Mouse (Mus musculus) midbrain, embryonic 12.5 days (tissue): ENCODE measurements around the gene Hikeshi. TPM values are rescaled to one million over a fixed set of nuclear protein-coding genes. Genes with fewer than 3 reads are reported as not detected.

Experiments used
- ATAC-seq: fragments of 200-750 bp; cut with Nextera tagmentation; 2 replicates; pipeline ENCODE4 v1.8.0; 2017; ENCODE audit warnings: low read depth, moderate TSS enrichment, moderate library complexity; ENCODE audit not compliant: low FRiP score
- H3K27ac ChIP-seq: fragments of 300-500 bp; sonication (generic); replicated peaks from 2 replicates; pipeline ENCODE4 v1.5.1; 2016; ENCODE audit warnings: mild to moderate bottlenecking
- H3K27me3 ChIP-seq: fragments of 300-500 bp; sonication (generic); 2 replicates; pipeline ENCODE4 v1.6.1; 2016; ENCODE audit warnings: mild to moderate bottlenecking
- H3K36me3 ChIP-seq: fragments of 300-500 bp; sonication (generic); 2 replicates; pipeline ENCODE4 v1.6.1; 2016
- H3K4me1 ChIP-seq: fragments of 300-500 bp; sonication (generic); 2 replicates; pipeline ENCODE4 v1.6.1; 2016
- H3K4me2 ChIP-seq: fragments of 300-500 bp; sonication (generic); replicated peaks from 2 replicates; pipeline ENCODE4 v1.6.1; 2016; ENCODE audit warnings: mild to moderate bottlenecking, moderate library complexity
- H3K4me3 ChIP-seq: fragments of 300-500 bp; sonication (generic); 2 replicates; pipeline ENCODE4 v1.5.1; 2016; ENCODE audit warnings: mild to moderate bottlenecking
- H3K9ac ChIP-seq: fragments of 300-500 bp; sonication (generic); replicated peaks from 2 replicates; pipeline ENCODE4 v1.6.1; 2016; ENCODE audit warnings: mild to moderate bottlenecking, moderate library complexity
- H3K9me3 ChIP-seq: fragments of 300-500 bp; sonication (generic); 2 replicates; pipeline ENCODE4 v1.6.1; 2016; ENCODE audit warnings: mild to moderate bottlenecking
- WGBS: fragments of 180-500 bp; shearing (Covaris S2); methylation state at CpG from one replicate; pipeline ENCODE4 v1.1.7; 2016; 5-methylcytosine and 5-hydroxymethylcytosine counted together
- polyA plus RNA-seq: library from polyadenylated mRNA; unstranded; fragments of >200 nt; fragmentation: Nextera tagmentation; extraction: Ambion mirVana; gene quantifications from 2 replicates; pipeline ENCODE4 v1.2.1, GENCODE M21; 2016

Hikeshi gene
- polyA plus RNA-seq, 1 experiment from 2014 or later: 138 TPM

DNA sequence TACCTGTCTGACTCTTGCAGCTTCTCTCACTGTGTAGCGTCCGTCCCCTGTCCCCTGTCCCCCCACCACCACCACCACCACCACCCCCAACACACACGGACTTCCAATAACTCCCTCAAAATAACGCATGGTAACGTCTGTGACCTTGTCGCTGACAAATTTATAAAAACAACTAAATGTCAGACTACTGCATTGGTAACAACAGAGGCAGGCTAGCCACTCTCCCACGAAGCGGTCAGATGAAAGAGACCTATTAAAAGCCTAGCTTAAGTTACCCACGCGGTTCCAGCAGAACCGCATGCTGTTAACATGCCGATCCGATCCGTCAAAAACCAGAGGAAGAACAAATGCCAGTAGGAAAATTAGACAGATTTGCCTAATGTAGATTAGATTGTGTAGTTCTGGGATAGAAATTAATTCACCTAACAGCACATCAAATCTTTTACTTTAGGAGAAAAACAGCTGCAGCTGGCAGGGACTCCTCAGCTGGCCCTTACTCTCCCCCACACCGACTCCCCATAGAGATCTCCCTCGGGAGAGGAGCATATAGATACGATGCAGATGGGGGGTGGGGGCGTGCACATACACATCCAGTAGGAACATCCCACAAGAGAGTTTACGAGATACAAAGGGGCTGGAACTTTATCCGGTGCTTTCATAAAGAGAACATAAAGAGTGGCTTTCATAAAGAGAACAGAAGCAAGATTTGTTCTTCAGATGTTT is 31.9 kb downstream of the Hikeshi start:
- WGBS: 80% methylated on average over 20 of the region's 20 CpGs
- ATAC-seq: no peak

DNA sequence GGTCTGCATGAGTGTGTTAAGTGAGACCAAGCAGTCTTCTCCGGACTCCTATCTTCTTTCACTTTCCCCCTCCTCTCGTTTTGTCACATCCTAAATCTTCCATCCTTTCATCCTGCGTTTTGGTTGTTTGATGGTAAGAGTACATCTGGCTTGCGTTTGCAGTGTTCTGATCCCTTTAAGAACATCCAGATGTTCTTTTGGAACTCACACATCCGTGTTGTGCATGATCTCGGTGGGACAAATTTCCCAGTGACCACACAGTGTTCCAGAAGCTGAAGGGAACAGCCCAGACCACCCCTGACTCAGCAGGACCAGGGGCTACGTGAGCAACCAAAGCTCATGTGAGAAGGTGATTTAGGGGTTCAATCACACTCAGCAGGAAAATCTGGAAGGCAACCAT is 32.6 kb downstream of the Hikeshi start:
- no peak for ATAC-seq
- H3K27me3 ChIP-seq: no peaks in the 10 kb centered on the region
- no peaks in the 10 kb centered on the region for H3K36me3 ChIP-seq
- no peak overlapping the region for H3K4me3 ChIP-seq
- no peak overlapping the region for H3K9ac ChIP-seq
- H3K27ac ChIP-seq: no peak overlapping the region
- H3K9me3 ChIP-seq: no peaks in the 10 kb centered on the region
- 70% methylated on average over 7 of the region's 7 CpGs for WGBS
- peaks cover 6% of the 10 kb centered on the region for H3K4me1 ChIP-seq
- no peak overlapping the region for H3K4me2 ChIP-seq

More for the DNA sequence above, 31.9 kb downstream of the Hikeshi start:
- Histone ChIP-seq H3K27me3 (no peaks in the 10 kb centered on the region), H3K36me3 (no peaks in the 10 kb centered on the region), H3K4me3 (no peak overlapping the region), H3K4me1 (no peaks in the 10 kb centered on the region), H3K4me2 (no peak overlapping the region), H3K9me3 (no peaks in the 10 kb centered on the region), H3K9ac (no peak overlapping the region), H3K27ac (no peak overlapping the region)

DNA sequence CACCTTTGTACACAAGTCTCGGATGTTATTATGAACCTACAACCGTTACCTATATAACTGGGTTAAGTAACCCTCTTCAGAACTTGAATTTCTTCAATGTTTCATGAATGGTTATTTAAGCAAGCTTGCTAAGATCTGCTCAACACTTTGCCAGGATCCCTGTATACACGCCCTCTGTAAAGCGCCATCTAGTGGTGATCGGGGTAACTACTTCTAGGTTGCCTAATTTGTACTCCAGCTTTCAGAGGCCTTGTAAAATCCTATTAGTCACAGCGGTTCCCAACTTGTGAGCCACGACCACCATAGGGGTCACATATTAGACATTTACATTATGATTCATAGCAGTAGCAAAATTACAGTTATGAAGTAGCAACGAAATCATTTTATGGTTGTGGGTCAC is 33.1 kb downstream of the Hikeshi start:
- Histone ChIP-seq H3K27me3 (no peaks in the 10 kb centered on the region), H3K4me1 (peaks cover 11% of the 10 kb centered on the region), H3K36me3 (no peaks in the 10 kb centered on the region), H3K4me2 (no peak overlapping the region), H3K27ac (no peak overlapping the region), H3K9ac (no peak overlapping the region), H3K4me3 (no peak overlapping the region), H3K9me3 (no peaks in the 10 kb centered on the region)
- peak; percentile 67 for ATAC-seq
- WGBS: 18% methylated on average over 8 of the region's 8 CpGs

DNA sequence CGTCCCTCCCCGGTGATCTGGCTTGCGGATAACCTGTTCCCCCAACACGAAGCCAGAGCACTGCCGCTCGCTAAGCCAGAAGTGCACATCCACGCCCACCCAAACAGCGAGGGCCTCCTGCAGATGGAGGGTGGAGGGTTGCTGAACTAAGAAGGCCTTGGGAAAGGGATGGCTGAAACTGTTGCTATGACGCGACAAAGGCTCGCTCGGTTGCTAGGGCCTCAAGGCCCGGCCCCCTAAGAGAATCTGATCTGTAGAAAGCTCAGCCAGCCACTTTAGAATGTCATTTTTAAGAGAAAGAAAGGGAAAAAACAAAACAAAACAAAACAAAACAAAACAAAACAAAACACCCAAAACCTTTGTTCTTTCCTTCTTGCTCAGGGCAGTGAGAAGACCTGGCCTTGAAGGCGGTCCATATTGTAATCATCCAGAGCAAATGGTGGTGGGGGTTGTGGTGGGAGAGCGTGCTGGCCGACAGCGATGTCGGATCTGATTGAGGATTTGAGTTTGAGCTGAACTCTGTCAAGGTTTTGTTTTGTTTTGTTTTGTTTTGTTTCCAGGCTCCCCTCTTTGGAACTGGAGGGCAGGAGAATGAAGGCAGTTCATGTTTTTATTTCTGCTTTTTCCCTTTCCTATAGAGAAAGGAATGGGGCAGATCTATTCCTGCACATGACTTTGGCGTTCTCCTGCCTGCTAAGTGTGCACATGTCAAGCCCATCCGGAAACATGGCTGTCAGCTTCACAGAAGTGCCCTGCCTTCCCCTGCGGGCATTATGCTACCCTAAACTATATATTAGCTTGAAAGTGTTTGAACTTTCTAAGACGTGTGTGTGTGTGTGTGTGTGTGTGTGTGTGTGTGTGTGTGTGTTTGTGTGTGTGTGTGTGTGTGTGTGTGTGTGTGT is 37.3 kb downstream of the Hikeshi start, which contains the start of gene Ccdc81:
Gene Ccdc81 (minus strand): TSS at position 188 of the 902 bp plus-strand sequence.
- 19% methylated on average over 22 of the region's 22 CpGs for WGBS
- peaks cover 11% of the 10 kb centered on the region for H3K4me1 ChIP-seq
- no peak within 1 kb of the TSS for H3K27ac ChIP-seq
- peak within 1 kb of the TSS; percentile 14; the same call in 1 of the 2 replicates for H3K4me3 ChIP-seq
- peak within 1 kb of the TSS; percentile 44 for H3K4me2 ChIP-seq
- no peaks in the 10 kb centered on the region for H3K27me3 ChIP-seq
- no peaks in the 10 kb centered on the region for H3K36me3 ChIP-seq
- no peaks in the 10 kb centered on the region for H3K9me3 ChIP-seq
- ATAC-seq: peak; percentile 86
- H3K9ac ChIP-seq: 0 out of 2 replicates have a peak within 1 kb of the TSS, but pooled peaks have one; percentile 15

DNA sequence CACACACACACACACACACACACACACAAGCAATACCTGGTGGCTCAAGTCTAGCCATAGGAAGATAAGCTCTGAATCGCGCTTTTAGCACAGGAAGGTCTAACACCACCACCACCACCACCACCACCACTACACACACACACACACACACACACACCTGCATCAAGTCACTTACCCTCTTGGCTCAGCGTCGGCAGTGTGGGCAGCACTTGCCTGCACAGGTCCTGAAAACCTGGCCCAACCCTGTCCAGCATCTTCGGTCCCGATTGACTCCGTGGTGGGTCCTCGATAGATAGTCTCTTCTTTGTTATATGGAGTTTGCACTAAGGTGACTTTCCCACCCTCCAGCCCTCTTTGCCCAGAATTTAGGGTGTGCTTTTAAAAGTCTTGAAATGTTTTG is 38.0 kb downstream of the Hikeshi start:
- Histone ChIP-seq H3K27me3 (no peaks in the 10 kb centered on the region), H3K4me3 (no peak overlapping the region), H3K4me2 (peak overlapping the region; percentile 44), H3K36me3 (no peaks in the 10 kb centered on the region), H3K4me1 (peaks cover 11% of the 10 kb centered on the region), H3K9ac (no peak overlapping the region), H3K27ac (no peak overlapping the region), H3K9me3 (no peaks in the 10 kb centered on the region)
- 0 out of 2 replicates have a peak, but pooled peaks have one; percentile 17 for ATAC-seq
- 83% methylated on average over 8 of the region's 8 CpGs for WGBS

DNA sequence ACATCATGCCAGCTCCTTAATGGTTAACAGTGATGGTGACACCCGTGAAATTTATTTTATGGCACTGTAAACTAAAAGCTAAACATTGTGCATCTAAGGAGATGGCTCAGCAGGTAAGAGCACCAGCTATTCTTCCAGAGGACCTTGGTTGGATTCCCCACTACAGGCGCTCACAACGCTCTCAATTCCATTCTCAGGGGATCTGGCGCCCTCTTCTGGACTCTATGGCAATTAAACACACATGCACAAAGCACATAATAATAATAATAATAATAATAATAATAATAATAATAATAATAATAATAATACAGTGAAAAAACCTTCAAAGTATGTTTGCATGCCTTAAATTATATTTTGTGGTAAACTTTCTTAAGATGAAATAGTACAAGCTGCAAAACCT is 49.1 kb downstream of the Hikeshi start:
- WGBS: 36% methylated on average over 4 of the region's 4 CpGs
- no peaks in the 10 kb centered on the region for H3K27me3 ChIP-seq

DNA sequence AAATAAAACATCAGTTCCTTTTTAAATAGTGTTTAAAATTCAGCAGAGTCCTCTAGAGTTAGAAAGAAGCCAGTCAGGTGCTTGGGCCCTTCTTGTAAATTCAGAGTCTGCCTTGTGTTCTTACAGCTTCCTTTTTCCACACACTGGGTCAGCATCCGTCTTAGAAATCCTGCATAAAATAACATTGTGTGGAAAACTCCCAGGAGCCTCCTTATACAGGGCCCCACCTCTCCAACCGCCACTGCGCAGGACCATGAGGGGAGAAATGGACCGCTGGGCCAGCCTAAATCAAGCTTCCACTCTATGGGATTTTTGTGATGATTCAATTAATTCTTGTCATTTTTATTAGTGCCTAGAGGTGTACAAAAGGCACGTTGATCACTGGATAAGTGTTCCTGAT is 49.6 kb downstream of the Hikeshi start:
- no peak overlapping the region for H3K9ac ChIP-seq
- 76% methylated on average over 5 of the region's 5 CpGs for WGBS
- no peak for ATAC-seq
- no peak overlapping the region for H3K4me3 ChIP-seq
- no peaks in the 10 kb centered on the region for H3K4me1 ChIP-seq
- no peaks in the 10 kb centered on the region for H3K36me3 ChIP-seq
- H3K9me3 ChIP-seq: no peaks in the 10 kb centered on the region
- H3K4me2 ChIP-seq: no peak overlapping the region
- no peak overlapping the region for H3K27ac ChIP-seq
- H3K27me3 ChIP-seq: no peaks in the 10 kb centered on the region

More for the DNA sequence above, 49.1 kb downstream of the Hikeshi start:
- no peak overlapping the region for H3K4me3 ChIP-seq
- no peak for ATAC-seq
- no peaks in the 10 kb centered on the region for H3K9me3 ChIP-seq
- H3K9ac ChIP-seq: no peak overlapping the region
- H3K4me2 ChIP-seq: no peak overlapping the region
- H3K27ac ChIP-seq: no peak overlapping the region
- H3K36me3 ChIP-seq: no peaks in the 10 kb centered on the region
- no peaks in the 10 kb centered on the region for H3K4me1 ChIP-seq

DNA sequence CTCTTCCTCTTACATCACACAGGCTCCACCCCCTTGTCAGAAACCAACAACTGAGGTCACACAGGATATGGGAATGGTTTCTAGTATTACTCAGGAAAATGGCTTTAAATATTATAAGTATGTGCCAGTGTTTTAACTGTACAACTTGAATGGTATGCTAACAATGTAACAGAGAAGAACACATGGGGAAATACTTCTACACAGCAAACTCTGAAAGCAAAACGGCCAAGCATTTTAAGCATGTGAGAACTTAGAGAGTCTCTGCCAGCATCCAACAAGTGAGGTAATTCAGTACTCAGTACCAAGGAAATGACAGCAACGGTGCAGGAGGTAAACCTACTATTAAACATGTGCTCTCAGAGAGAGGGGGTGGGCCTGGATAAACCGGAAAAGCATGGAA is 56.5 kb downstream of the Hikeshi start:
- no peak overlapping the region for H3K4me2 ChIP-seq
- no peak overlapping the region for H3K9ac ChIP-seq
- H3K27ac ChIP-seq: no peak overlapping the region
- ATAC-seq: no peak
- no peaks in the 10 kb centered on the region for H3K4me1 ChIP-seq
- 79% methylated on average over 3 of the region's 3 CpGs for WGBS
- no peaks in the 10 kb centered on the region for H3K36me3 ChIP-seq
- H3K27me3 ChIP-seq: no peaks in the 10 kb centered on the region
- H3K9me3 ChIP-seq: no peaks in the 10 kb centered on the region
- H3K4me3 ChIP-seq: no peak overlapping the region

DNA sequence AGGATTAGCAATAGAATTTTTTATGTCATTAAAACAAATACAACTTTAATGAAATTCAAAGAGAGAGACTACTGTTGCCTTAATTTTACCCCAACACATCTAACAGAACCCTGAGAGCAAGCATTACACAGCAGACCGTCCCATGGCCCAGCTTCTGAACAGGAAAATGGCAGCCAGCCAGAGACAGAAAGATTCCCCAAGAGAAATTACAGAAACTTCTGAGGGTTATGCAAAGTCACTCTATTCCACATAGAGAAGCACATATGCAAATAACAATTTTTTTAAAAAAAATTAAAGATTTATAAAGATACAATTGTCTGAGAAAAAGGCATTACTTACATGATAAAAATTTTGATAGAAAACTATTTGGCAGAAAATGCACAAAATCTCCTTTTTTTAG is 61.3 kb downstream of the Hikeshi start:
- Histone ChIP-seq H3K27ac (no peak overlapping the region), H3K4me2 (no peak overlapping the region), H3K9ac (no peak overlapping the region), H3K4me3 (no peak overlapping the region), H3K27me3 (no peaks in the 10 kb centered on the region), H3K9me3 (no peaks in the 10 kb centered on the region), H3K4me1 (no peaks in the 10 kb centered on the region), H3K36me3 (no peaks in the 10 kb centered on the region)
- no peak for ATAC-seq
- WGBS: 88% methylated on average over 1 of the region's 1 CpGs

Other genes with a start within 250 kb of the Hikeshi start
- 0.11 and 0.26 TPM in 2 replicates for gene Ccdc81, start 37.6 kb downstream of the Hikeshi start, polyA plus RNA-seq
- gene Eed, start 39.8 kb upstream of the Hikeshi start, polyA plus RNA-seq: 73.7 and 79.5 TPM in 2 replicates
- 44.5 and 53.2 TPM in 2 replicates for gene Picalm, start 189.0 kb upstream of the Hikeshi start, polyA plus RNA-seq